Mouse (Mus musculus) hindbrain, embryonic 14.5 days (tissue): ENCODE results near the gene B4galt2. TPM values are rescaled to one million over a fixed set of nuclear protein-coding genes. Genes with fewer than 3 reads are reported as not detected.
A peak's percentile ranks its signal among the peaks of the same experiment; 100 is the strongest.

Experiments
- ATAC-seq: fragments of 200-750 bp; cut with Nextera tagmentation; 2 replicates; pipeline ENCODE4 v1.8.0; 2017; ENCODE audit warnings: moderate number of reproducible peaks, mild to moderate bottlenecking, moderate TSS enrichment, moderate library complexity; ENCODE audit not compliant: low FRiP score
- DNase-seq: peaks from one replicate; pipeline ENCODE4 v3.0.0-alpha.2; 2015; ENCODE audit warnings: low spot score
- H3K27ac ChIP-seq: fragments of 300-500 bp; sonication (generic); 2 replicates; pipeline ENCODE4 v1.5.1; 2014; ENCODE audit warnings: mild to moderate bottlenecking, moderate library complexity
- H3K27me3 ChIP-seq: fragments of 300-500 bp; sonication (generic); 2 replicates; pipeline ENCODE4 v1.6.1; 2014; ENCODE audit warnings: mild to moderate bottlenecking, low read length, mixed read lengths; ENCODE audit not compliant: control insufficient read depth, insufficient read depth
- H3K36me3 ChIP-seq: fragments of 300-500 bp; sonication (generic); replicated peaks from 2 replicates; pipeline ENCODE4 v1.6.1; 2014; ENCODE audit not compliant: control insufficient read depth, insufficient read depth
- H3K4me1 ChIP-seq: fragments of 300-500 bp; sonication (generic); replicated peaks from 2 replicates; pipeline ENCODE4 v1.6.1; 2014; ENCODE audit warnings: antibody characterized with exemption, low read length, mixed read lengths; ENCODE audit not compliant: control insufficient read depth, insufficient read depth
- H3K4me2 ChIP-seq: fragments of 300-500 bp; sonication (generic); replicated peaks from 2 replicates; pipeline ENCODE4 v1.6.1; 2014; ENCODE audit warnings: mild to moderate bottlenecking, moderate library complexity
- H3K4me3 ChIP-seq: fragments of 300-500 bp; sonication (generic); replicated peaks from 2 replicates; pipeline ENCODE4 v1.5.1; 2014; ENCODE audit warnings: mild to moderate bottlenecking, low read length
- H3K9ac ChIP-seq: fragments of 300-500 bp; sonication (generic); 2 replicates; pipeline ENCODE4 v1.6.1; 2014
- H3K9me3 ChIP-seq: fragments of 300-500 bp; sonication (generic); 2 replicates; pipeline ENCODE4 v1.6.1; 2016; ENCODE audit warnings: low read length; ENCODE audit not compliant: control insufficient read depth
- WGBS: fragments of 180-500 bp; shearing (Covaris S2); extraction: QIAGEN DNeasy Blood & Tissue Kit; methylation state at CpG from one replicate; pipeline ENCODE4 v1.1.7; 2014; 5-methylcytosine and 5-hydroxymethylcytosine counted together
- polyA plus RNA-seq: library from polyadenylated mRNA; unstranded; fragments of >200 nt; fragmentation: Nextera tagmentation; extraction: Ambion mirVana; gene quantifications from 2 replicates; pipeline ENCODE4 v1.2.1, GENCODE M21; 2014

B4galt2 gene
- polyA plus RNA-seq, 1 experiment from 2014 or later: 78.0 TPM

DNA sequence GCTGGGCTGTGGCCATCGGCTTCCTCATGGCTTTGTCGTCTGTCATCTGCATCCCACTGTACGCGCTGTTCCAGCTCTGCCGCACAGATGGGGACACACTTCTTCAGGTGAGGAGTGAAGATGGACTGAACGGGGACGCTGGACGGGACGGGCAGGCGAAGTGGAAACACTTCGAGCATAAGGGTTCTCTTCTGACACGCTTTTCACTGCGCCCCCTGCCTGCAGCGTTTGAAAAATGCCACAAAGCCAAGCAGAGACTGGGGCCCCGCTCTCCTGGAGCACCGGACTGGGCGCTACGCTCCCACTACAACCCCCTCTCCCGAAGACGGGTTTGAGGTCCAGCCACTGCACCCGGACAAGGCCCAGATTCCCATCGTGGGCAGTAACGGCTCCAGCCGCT, 15.5 kb downstream of the B4galt2 start:
- Histone ChIP-seq H3K4me3 (no peak overlapping the region), H3K27ac (no peak overlapping the region), H3K36me3 (peaks cover under 1% of the 10 kb centered on the region), H3K27me3 (no peaks in the 10 kb centered on the region), H3K9me3 (no peaks in the 10 kb centered on the region), H3K4me2 (no peak overlapping the region), H3K9ac (no peak overlapping the region), H3K4me1 (no peaks in the 10 kb centered on the region)
- ATAC-seq: no peak
- 15% methylated on average over 24 of the region's 24 CpGs for WGBS
- peak; percentile 69 for DNase-seq

DNA sequence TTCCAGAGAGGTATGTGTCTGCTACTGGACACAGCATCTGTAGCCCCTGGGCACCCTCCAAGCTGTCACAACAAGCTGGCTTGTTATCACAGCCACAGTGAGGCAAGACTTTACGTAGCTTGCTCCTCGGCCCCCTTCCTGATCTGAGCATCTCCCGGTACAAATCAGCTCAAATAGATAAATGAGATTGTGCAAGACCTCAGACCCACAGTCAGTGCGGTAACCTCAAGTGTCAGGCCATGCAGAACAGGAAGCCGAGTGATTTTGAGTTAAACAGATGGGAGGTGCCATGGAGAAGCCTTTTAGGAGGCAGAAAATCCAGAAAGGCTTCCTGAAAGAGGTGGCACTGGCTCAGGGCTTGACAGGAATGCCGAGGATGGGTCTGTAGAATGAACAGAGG, 16.3 kb downstream of the B4galt2 start:
- H3K27ac ChIP-seq: no peak overlapping the region
- DNase-seq (no peak), ATAC-seq (no peak)
- no peaks in the 10 kb centered on the region for H3K4me1 ChIP-seq
- 77% methylated on average over 6 of the region's 6 CpGs for WGBS
- no peak overlapping the region for H3K4me3 ChIP-seq
- no peak overlapping the region for H3K9ac ChIP-seq
- no peak overlapping the region for H3K4me2 ChIP-seq
- H3K9me3 ChIP-seq: no peaks in the 10 kb centered on the region
- H3K36me3 ChIP-seq: no peaks in the 10 kb centered on the region; the same call in 1 of the 2 replicates
- no peaks in the 10 kb centered on the region for H3K27me3 ChIP-seq

DNA sequence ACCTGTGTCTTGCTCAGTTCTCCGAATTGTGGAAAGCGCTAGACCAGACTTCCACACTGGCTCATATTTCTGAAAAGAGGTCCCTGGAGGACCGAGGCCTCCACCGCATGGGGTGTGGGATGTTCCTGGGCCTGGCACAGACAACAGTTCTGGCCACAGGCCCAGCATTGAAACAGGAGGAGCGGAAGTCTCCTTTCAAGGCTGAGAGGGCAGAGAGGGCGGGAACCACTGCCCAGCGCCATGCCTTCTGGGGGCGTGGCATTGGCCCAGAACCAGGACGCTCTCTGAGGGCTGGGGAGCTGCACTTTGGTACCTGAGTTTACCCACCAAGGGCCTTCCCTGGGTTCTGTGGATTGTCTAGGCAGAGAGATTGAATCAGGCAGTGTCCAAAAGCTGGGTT, 17.2 kb downstream of the B4galt2 start:
- no peak overlapping the region for H3K4me3 ChIP-seq
- 50% methylated on average over 9 of the region's 9 CpGs for WGBS
- H3K4me2 ChIP-seq: no peak overlapping the region
- no peaks in the 10 kb centered on the region for H3K27me3 ChIP-seq
- no peak overlapping the region for H3K27ac ChIP-seq
- no peaks in the 10 kb centered on the region for H3K4me1 ChIP-seq
- H3K9ac ChIP-seq: no peak overlapping the region
- H3K36me3 ChIP-seq: no peaks in the 10 kb centered on the region
- DNase-seq: no peak
- no peaks in the 10 kb centered on the region for H3K9me3 ChIP-seq
- ATAC-seq: no peak

DNA sequence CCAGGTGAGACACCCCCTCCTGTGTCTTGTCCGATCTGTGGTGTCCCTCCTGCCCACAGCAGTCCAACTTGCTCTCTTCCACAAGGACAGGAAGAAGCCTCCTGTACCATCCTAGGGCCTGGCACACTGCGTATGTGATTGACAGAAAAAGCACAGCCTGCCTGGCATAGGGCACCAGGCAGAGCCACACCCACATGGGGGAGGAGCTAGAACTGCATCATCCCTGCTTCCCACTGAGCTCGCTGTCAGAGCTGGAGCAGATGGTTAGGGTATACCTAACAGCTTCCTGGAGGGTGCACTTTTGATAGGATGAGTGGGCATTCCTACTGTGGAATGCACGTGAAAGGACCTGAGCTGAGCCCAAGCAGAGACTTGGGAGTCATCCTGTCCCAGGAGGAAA, 20.5 kb downstream of the B4galt2 start:
- ATAC-seq (peak; percentile 79), DNase-seq (peak; percentile 62)
- Histone ChIP-seq H3K4me3 (no peak overlapping the region), H3K4me1 (no peaks in the 10 kb centered on the region), H3K27me3 (no peaks in the 10 kb centered on the region), H3K4me2 (no peak overlapping the region), H3K27ac (no peak overlapping the region), H3K9ac (no peak overlapping the region), H3K9me3 (no peaks in the 10 kb centered on the region), H3K36me3 (no peaks in the 10 kb centered on the region)
- WGBS: 29% methylated on average over 4 of the region's 4 CpGs

DNA sequence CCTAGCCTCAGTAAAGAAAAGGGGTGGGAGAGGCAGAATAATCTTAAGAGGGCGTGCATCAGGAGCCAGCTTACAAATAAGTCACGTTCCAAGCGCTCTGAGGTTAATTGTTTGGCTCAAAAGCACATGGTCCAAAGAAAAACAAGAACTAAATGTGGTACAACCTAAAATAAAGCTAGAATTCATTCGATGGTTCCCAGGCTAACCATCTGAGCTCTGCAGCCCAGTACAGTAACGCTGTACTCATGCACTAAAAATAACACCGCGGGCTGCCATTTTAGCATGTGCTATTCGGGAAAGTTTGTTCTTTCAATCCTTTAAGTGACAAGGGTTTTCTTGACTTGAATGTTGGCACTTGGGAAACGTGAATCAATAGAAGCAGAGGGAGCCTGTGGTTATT, 22.7 kb downstream of the B4galt2 start:
- H3K27ac ChIP-seq: no peak overlapping the region
- WGBS: 84% methylated on average over 9 of the region's 9 CpGs

DNA sequence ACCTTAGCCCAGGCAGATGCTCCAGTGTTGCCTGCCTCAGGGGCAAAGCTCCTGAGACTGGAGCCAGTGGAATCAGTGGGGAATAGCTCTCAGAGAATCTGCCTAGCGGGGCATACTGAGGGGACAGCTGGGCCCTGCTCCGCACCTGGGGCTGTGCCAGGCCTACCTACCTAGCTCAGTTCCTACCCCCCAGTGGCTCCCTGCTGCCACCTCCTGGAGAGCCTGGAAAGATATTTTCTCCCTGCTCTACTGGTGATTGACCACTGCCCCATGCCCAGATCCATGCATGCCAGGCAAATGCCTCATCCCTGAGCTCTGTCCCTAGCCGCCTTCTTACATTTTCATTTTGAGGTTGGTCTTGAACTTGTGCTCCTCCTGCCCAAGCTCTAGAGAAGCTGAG, 24.5 kb downstream of the B4galt2 start:
- H3K36me3 ChIP-seq: no peaks in the 10 kb centered on the region
- no peak for ATAC-seq
- no peak overlapping the region for H3K9ac ChIP-seq
- H3K4me2 ChIP-seq: no peak overlapping the region
- H3K27me3 ChIP-seq: no peaks in the 10 kb centered on the region
- no peaks in the 10 kb centered on the region for H3K9me3 ChIP-seq
- H3K4me1 ChIP-seq: no peaks in the 10 kb centered on the region; the same call in 1 of the 2 replicates
- H3K4me3 ChIP-seq: no peak overlapping the region
- DNase-seq: no peak
- 45% methylated on average over 3 of the region's 3 CpGs for WGBS
- no peak overlapping the region for H3K27ac ChIP-seq

More for the DNA sequence above, 22.7 kb downstream of the B4galt2 start:
- ATAC-seq (no peak), DNase-seq (no peak)
- H3K4me1 ChIP-seq: no peaks in the 10 kb centered on the region
- H3K36me3 ChIP-seq: no peaks in the 10 kb centered on the region
- H3K9ac ChIP-seq: no peak overlapping the region
- no peak overlapping the region for H3K4me3 ChIP-seq
- H3K4me2 ChIP-seq: no peak overlapping the region
- no peaks in the 10 kb centered on the region for H3K27me3 ChIP-seq
- no peaks in the 10 kb centered on the region for H3K9me3 ChIP-seq

DNA sequence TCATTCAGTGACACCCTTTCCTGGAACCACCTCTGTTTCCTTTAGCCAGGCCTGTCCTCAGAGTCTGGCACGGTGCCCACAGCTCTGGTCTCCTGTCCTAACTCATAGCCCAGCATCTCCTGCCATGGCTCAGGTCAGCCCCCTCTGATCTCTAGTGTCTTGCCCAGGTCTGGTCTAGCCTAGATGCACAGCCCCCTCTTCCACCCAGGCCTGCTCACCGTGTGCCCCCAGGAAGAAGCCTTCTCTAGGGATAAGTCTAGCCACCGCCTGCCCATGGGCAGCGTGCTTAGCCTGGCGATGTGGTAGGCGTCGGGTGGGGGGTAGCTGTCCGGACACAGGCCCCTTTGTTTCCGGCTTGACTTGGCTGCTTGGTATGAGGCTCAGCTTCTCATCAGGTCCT, 28.1 kb downstream of the B4galt2 start:
- peak overlapping the region; percentile 68 for H3K27ac ChIP-seq
- ATAC-seq: peak; percentile 55; the same call in 1 of the 2 replicates
- DNase-seq: no peak
- no peaks in the 10 kb centered on the region for H3K9me3 ChIP-seq
- no peaks in the 10 kb centered on the region for H3K36me3 ChIP-seq
- no peaks in the 10 kb centered on the region for H3K27me3 ChIP-seq
- WGBS: 62% methylated on average over 9 of the region's 9 CpGs
- H3K4me2 ChIP-seq: no peak overlapping the region
- no peak overlapping the region for H3K9ac ChIP-seq
- H3K4me3 ChIP-seq: no peak overlapping the region
- peaks cover under 1% of the 10 kb centered on the region; the same call in 1 of the 2 replicates for H3K4me1 ChIP-seq

DNA sequence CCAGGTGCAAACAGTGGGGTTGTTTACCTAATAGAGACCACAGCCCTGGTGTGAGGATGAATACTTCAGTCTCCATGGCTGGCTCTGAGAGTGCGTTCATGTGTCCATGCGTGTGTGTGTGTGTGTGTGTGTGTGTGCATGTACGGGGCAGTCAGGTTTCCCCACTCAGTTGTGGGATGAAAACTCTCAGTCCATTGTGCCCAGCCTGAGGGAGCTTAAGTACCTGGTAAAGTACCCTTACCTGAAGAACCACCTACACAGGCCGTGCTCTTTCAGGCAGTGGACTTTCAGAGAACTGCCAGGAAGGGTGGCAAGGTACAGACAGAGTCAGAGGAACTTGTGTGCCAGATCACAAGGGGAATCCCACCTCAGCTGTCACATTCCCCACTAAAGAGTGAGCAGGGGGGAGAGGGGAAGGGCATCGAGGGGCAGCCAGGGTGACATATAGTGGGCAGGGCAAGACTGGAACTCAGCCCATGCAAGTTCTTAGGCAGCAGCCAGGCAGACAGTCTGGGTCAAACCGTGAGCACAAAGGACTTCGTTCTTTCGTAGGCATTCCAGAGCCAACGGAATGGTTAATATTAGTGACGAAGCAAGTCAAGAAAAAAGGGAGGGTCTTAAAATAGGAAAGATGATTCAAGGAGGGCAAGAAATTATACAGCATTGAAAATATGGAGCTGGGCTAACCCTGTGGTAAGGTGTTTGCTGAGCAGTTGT, 31.0 kb downstream of the B4galt2 start:
- no peak overlapping the region for H3K4me3 ChIP-seq
- no peaks in the 10 kb centered on the region for H3K27me3 ChIP-seq
- H3K4me2 ChIP-seq: no peak overlapping the region
- no peak overlapping the region for H3K9ac ChIP-seq
- H3K4me1 ChIP-seq: peaks cover 13% of the 10 kb centered on the region
- ATAC-seq: no peak
- H3K36me3 ChIP-seq: no peaks in the 10 kb centered on the region
- 85% methylated on average over 10 of the region's 10 CpGs for WGBS
- H3K27ac ChIP-seq: no peak overlapping the region
- H3K9me3 ChIP-seq: no peaks in the 10 kb centered on the region
- DNase-seq: no peak

DNA sequence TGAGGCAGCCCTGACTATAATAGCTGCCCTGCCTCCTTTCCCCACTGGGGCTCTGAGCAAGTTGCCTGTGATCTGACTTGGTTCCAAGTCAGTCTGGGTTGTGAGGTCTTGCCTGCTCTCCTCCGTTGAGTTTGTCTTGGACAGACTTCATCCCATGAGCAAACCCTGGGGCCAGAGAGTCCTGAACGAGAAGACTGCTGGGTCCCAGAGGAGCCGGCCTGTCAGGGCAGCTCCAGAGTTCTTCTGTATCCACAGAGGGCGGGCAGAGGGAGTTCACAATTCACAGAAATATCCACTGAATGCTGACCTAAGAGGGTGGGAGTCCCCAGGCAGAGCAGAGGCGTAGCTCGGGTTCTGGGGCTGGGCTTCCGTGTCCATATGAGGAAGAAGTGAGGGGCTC, 32.4 kb downstream of the B4galt2 start:
- Histone ChIP-seq H3K4me1 (peaks cover 13% of the 10 kb centered on the region), H3K36me3 (no peaks in the 10 kb centered on the region), H3K4me2 (no peak overlapping the region), H3K27ac (no peak overlapping the region), H3K9me3 (no peaks in the 10 kb centered on the region), H3K4me3 (no peak overlapping the region), H3K9ac (no peak overlapping the region), H3K27me3 (no peaks in the 10 kb centered on the region)
- no peak for ATAC-seq
- 79% methylated on average over 7 of the region's 7 CpGs for WGBS
- DNase-seq: no peak

DNA sequence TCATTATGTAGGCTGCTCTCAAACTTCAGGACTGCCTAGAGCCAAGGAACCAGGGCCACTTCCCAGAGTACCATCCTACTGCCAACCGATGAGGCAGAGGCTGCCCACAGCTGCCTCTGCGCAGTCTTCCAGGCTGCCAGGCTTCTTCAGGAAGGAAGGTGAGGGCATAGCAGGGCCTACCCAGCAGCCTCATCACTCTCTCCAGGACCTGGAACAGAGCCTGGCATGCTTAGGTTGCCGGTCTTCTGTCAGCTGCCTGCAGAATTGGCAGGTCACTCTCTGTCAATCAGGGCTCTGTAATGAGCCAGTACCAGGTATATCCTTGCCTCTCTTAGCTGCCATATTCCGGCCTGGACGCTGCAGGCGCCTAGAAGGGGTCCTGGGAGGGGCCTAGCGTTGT, 33.1 kb downstream of the B4galt2 start:
- Histone ChIP-seq H3K9ac (no peak overlapping the region), H3K4me3 (no peak overlapping the region), H3K4me2 (no peak overlapping the region; the same call in 1 of the 2 replicates), H3K4me1 (peaks cover 13% of the 10 kb centered on the region), H3K27me3 (no peaks in the 10 kb centered on the region), H3K9me3 (no peaks in the 10 kb centered on the region), H3K36me3 (no peaks in the 10 kb centered on the region), H3K27ac (peak overlapping the region; percentile 40)
- DNase-seq (no peak), ATAC-seq (no peak)
- WGBS: 80% methylated on average over 7 of the region's 7 CpGs
